Mouse (Mus musculus): ENCODE results near the gene Serpinb11.

Gene Serpinb11

GRCm38 (mm10) chr1:107360898-107361297 lies at the start of gene Serpinb11:
Gene Serpinb11, plus strand, starts transcription at chr1:107361198.
- DNase-seq (ENCODE audit: low spot score in 2 of 2): no peak

GRCm38 (mm10) chr1:107345979-107346378 lies 15.0 kb upstream of the Serpinb11 start:
- no peak for DNase-seq (ENCODE audit: low spot score in 2 of 2)

- no peak for DNase-seq (ENCODE audit: low spot score in 2 of 2)
These were observed 14.2 kb upstream of the Serpinb11 start for GRCm38 (mm10) chr1:107346788-107347187.

- no peak for DNase-seq (ENCODE audit: low spot score in 2 of 2)
These were observed 10.6 kb upstream of the Serpinb11 start for GRCm38 (mm10) chr1:107350392-107350791.

- DNase-seq (ENCODE audit: low spot score in 2 of 2): no peak
These were observed 9.9 kb upstream of the Serpinb11 start for GRCm38 (mm10) chr1:107351115-107351514.

- no peak for DNase-seq (ENCODE audit: low spot score in 2 of 2)
These were observed 8.0 kb upstream of the Serpinb11 start for GRCm38 (mm10) chr1:107353046-107353445.

- DNase-seq (ENCODE audit: low spot score in 2 of 2): no peak
These were observed 5.0 kb downstream of the Serpinb11 start for GRCm38 (mm10) chr1:107365973-107366372.

- no peak for DNase-seq (ENCODE audit: low spot score in 2 of 2)
These were observed 7.9 kb downstream of the Serpinb11 start for GRCm38 (mm10) chr1:107368944-107369343.

- DNase-seq (ENCODE audit: low spot score in 2 of 2): no peak
These were observed 16.0 kb downstream of the Serpinb11 start for GRCm38 (mm10) chr1:107376952-107377351.

GRCm38 (mm10) chr1:107378368-107378767 lies 17.4 kb downstream of the Serpinb11 start:
- DNase-seq (ENCODE audit: low spot score in 2 of 2): no peak

- DNase-seq (ENCODE audit: low spot score in 2 of 2): no peak
These were observed 20.5 kb downstream of the Serpinb11 start for GRCm38 (mm10) chr1:107381491-107381890.

- no peak for DNase-seq (ENCODE audit: low spot score in 2 of 2)
These were observed 21.4 kb downstream of the Serpinb11 start for GRCm38 (mm10) chr1:107382404-107382803.

- DNase-seq (ENCODE audit: low spot score in 2 of 2): no peak
These were observed 23.5 kb downstream of the Serpinb11 start for GRCm38 (mm10) chr1:107384532-107384931.

GRCm38 (mm10) chr1:107389753-107390152 lies 28.8 kb downstream of the Serpinb11 start:
- DNase-seq (ENCODE audit: low spot score in 2 of 2): no peak

- no peak for DNase-seq (ENCODE audit: low spot score in 2 of 2)
These were observed 36.5 kb downstream of the Serpinb11 start for GRCm38 (mm10) chr1:107397481-107397880.

- DNase-seq (ENCODE audit: low spot score in 2 of 2): no peak
These were observed 38.4 kb downstream of the Serpinb11 start, which contains the start of gene Serpinb7 for GRCm38 (mm10) chr1:107399355-107399754. Gene Serpinb7, plus strand, starts transcription at chr1:107399655.

- DNase-seq (ENCODE audit: low spot score in 2 of 2): no peak
These were observed 41.1 kb downstream of the Serpinb11 start for GRCm38 (mm10) chr1:107402082-107402481.

- no peak for DNase-seq (ENCODE audit: low spot score in 2 of 2)
These were observed 53.7 kb downstream of the Serpinb11 start for GRCm38 (mm10) chr1:107414650-107415049.

GRCm38 (mm10) chr1:107422487-107422886 lies 61.5 kb downstream of the Serpinb11 start:
- no peak for DNase-seq (ENCODE audit: low spot score in 2 of 2)
